Mouse (Mus musculus) liver, embryonic 12.5 days (tissue): ENCODE data around the gene Gm3776. TPM values are rescaled to one million over a fixed set of nuclear protein-coding genes. Genes with fewer than 3 reads are reported as not detected.
"Not testable (repeated sequence)": the region's sequence is repeated elsewhere in the genome, so short reads cannot be mapped to it uniquely, and the experiment has no call there.

Experiments
- ATAC-seq: fragments of 200-750 bp; cut with Nextera tagmentation; 2 replicates; pipeline ENCODE4 v1.8.0; 2017; ENCODE audit warnings: moderate number of reproducible peaks, mild to moderate bottlenecking, moderate library complexity
- H3K27ac ChIP-seq: fragments of 300-500 bp; sonication (generic); 2 replicates; pipeline ENCODE4 v1.5.1; 2016; ENCODE audit warnings: mild to moderate bottlenecking
- H3K27me3 ChIP-seq: fragments of 300-500 bp; sonication (generic); replicated peaks from 2 replicates; pipeline ENCODE4 v1.6.1; 2016; ENCODE audit warnings: mild to moderate bottlenecking, moderate library complexity
- H3K36me3 ChIP-seq: fragments of 300-500 bp; sonication (generic); 2 replicates; pipeline ENCODE4 v1.6.1; 2016; ENCODE audit warnings: mild to moderate bottlenecking, moderate library complexity
- H3K4me1 ChIP-seq: fragments of 300-500 bp; sonication (generic); 2 replicates; pipeline ENCODE4 v1.6.1; 2016
- H3K4me2 ChIP-seq: fragments of 300-500 bp; sonication (generic); 2 replicates; pipeline ENCODE4 v1.6.1; 2016; ENCODE audit warnings: mild to moderate bottlenecking, moderate library complexity
- H3K4me3 ChIP-seq: fragments of 300-500 bp; sonication (generic); 2 replicates; pipeline ENCODE4 v1.5.1; 2016; ENCODE audit warnings: mild to moderate bottlenecking, moderate library complexity
- H3K9ac ChIP-seq: fragments of 300-500 bp; sonication (generic); 2 replicates; pipeline ENCODE4 v1.6.1; 2016; ENCODE audit warnings: mild to moderate bottlenecking, moderate library complexity
- H3K9me3 ChIP-seq: fragments of 300-500 bp; sonication (generic); replicated peaks from 2 replicates; pipeline ENCODE4 v1.6.1; 2016; ENCODE audit warnings: mild to moderate bottlenecking, moderate library complexity
- WGBS: fragments of 180-500 bp; shearing (Covaris S2); methylation state at CpG from one replicate; pipeline ENCODE4 v1.1.7; 2016; ENCODE audit not compliant: insufficient replicate concordance; 5-methylcytosine and 5-hydroxymethylcytosine counted together
- polyA plus RNA-seq: library from polyadenylated mRNA; unstranded; fragments of >200 nt; fragmentation: Nextera tagmentation; extraction: Ambion mirVana; gene quantifications from 2 replicates; pipeline ENCODE4 v1.2.1, GENCODE M21; 2016

Gm3776 gene
- polyA plus RNA-seq: not detected in 2 replicates

DNA sequence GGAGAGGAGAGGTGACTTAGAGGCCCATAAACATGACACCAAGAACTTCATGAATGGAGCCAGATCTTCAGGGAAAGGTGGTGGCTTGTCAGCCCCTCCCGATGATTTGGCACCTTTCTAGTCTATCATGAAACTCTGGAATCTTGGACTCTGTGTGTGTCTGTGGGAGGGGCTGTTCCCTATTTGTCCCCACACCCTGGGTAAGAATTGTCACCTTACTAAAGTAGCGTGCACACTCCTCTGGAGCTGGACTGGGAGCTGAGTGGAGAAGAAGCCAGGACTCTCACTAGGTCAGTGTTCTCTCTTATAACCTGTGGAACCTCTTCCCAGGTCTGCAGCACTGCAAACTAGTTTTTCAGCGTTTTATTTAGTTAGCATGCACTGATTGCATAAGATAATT, at the start of gene Gm3776:
TSS of gene Gm3776 (plus strand) at position 216 of the 400 bp plus-strand sequence.
- ATAC-seq, H3K4me1 ChIP-seq, H3K4me2 ChIP-seq, H3K27ac ChIP-seq, H3K9me3 ChIP-seq, H3K36me3 ChIP-seq, H3K4me3 ChIP-seq, H3K27me3 ChIP-seq, H3K9ac ChIP-seq: not testable (repeated sequence)
- 43% methylated on average over 2 of the region's 3 CpGs for WGBS

DNA sequence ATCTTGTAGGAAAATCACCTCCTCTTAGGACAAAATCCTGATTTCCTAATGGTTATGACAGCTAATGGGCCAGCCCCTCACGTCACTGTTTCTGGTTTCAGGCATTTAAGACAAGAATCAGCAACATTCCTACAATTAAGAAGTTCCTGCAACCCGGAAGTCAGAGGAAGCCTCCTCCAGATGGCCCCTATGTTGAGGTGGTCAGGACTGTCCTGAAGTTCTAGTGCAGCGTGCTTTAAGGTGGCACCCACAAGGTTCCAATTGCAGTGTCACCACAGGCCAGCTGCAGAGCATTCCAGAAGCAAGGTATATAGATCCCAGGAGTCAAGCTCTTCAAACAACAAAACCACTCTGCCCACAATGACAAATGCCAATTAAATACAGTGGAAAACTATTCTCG, 48.0 kb upstream of the Gm3776 start:
- Histone ChIP-seq H3K4me3 (no peak overlapping the region), H3K27ac (no peak overlapping the region), H3K9me3 (no peaks in the 10 kb centered on the region), H3K4me2 (no peak overlapping the region), H3K36me3 (peaks cover 3% of the 10 kb centered on the region; the same call in 1 of the 2 replicates), H3K27me3 (no peaks in the 10 kb centered on the region), H3K9ac (no peak overlapping the region), H3K4me1 (peaks cover 10% of the 10 kb centered on the region; the same call in 1 of the 2 replicates)
- no peak for ATAC-seq
- WGBS: 43% methylated on average over 4 of the region's 4 CpGs

DNA sequence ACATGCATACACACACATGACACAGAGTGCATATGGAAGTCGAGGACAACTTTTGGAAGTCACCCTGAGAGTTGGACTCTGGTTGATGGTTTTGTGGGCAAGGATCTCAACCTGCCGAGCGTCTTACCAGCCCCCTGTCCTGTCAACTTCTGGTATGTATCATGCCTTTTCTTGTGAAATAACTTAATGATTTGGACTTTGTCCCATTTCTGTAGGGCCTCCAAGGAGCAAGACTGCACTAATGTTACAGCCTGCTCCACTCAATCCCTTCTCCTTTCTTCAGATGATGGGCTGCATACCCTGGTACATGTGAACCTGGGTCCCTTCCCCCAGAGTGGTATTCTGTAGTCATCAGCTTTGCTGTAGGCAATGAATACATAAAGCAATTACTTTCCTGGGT, 46.9 kb upstream of the Gm3776 start:
- H3K9ac ChIP-seq: no peak overlapping the region
- 70% methylated on average over 3 of the region's 3 CpGs for WGBS
- no peaks in the 10 kb centered on the region for H3K27me3 ChIP-seq
- H3K4me3 ChIP-seq: no peak overlapping the region
- H3K27ac ChIP-seq: no peak overlapping the region
- H3K4me2 ChIP-seq: no peak overlapping the region
- no peaks in the 10 kb centered on the region for H3K9me3 ChIP-seq
- peaks cover 10% of the 10 kb centered on the region; the same call in 1 of the 2 replicates for H3K4me1 ChIP-seq
- H3K36me3 ChIP-seq: peaks cover 3% of the 10 kb centered on the region; the same call in 1 of the 2 replicates
- ATAC-seq: no peak

DNA sequence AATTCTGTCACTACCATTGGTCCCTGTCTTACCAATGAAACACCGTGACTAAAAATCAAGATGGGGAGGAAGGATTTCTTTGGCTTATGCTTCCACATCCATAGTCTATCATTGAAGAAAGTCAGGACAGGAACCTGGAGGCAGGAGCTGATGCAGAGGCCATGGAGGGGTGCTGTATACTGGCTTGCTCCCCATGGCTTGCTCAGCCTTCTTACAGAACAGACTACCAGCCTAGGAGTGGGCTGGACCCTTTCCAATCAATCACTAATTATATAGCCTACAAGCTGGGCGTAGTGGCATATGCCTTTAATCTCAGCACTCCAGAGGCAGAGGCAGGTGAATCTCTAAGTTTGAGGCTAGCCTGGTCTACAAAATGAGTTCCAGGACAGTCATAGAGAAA, 46.1 kb upstream of the Gm3776 start:
- H3K4me1 ChIP-seq: peaks cover 10% of the 10 kb centered on the region; the same call in 1 of the 2 replicates
- H3K4me2 ChIP-seq: no peak overlapping the region
- no peak overlapping the region for H3K27ac ChIP-seq
- H3K4me3 ChIP-seq: no peak overlapping the region
- no peaks in the 10 kb centered on the region for H3K9me3 ChIP-seq
- 81% methylated on average over 2 of the region's 2 CpGs for WGBS
- no peaks in the 10 kb centered on the region for H3K27me3 ChIP-seq
- H3K9ac ChIP-seq: no peak overlapping the region
- H3K36me3 ChIP-seq: no peaks in the 10 kb centered on the region
- ATAC-seq: no peak

DNA sequence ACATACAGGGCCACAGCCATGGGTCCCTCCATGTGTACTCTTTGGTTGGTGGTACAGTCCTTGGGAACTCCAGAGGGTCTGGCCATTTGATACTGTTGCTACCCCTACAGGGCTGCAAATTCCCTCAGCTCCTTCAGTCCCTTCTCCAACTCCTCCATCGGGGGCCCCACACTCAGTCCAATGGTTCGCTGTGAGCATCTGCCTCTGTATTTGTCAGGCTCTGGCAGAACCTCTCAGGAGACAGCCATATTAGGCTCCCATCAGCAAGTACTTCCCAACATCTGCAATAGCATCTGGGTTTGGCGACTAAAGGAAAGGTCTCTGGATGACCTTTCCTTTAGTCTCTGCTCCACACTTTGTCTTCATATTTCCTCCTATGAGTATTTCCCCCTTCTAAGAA, 45.4 kb upstream of the Gm3776 start:
- no peak for ATAC-seq
- Histone ChIP-seq H3K4me2 (no peak overlapping the region), H3K4me3 (no peak overlapping the region), H3K9me3 (no peaks in the 10 kb centered on the region), H3K4me1 (peaks cover 10% of the 10 kb centered on the region; the same call in 1 of the 2 replicates), H3K27ac (no peak overlapping the region), H3K9ac (no peak overlapping the region), H3K27me3 (no peaks in the 10 kb centered on the region), H3K36me3 (no peaks in the 10 kb centered on the region)
- 66% methylated on average over 3 of the region's 3 CpGs for WGBS

DNA sequence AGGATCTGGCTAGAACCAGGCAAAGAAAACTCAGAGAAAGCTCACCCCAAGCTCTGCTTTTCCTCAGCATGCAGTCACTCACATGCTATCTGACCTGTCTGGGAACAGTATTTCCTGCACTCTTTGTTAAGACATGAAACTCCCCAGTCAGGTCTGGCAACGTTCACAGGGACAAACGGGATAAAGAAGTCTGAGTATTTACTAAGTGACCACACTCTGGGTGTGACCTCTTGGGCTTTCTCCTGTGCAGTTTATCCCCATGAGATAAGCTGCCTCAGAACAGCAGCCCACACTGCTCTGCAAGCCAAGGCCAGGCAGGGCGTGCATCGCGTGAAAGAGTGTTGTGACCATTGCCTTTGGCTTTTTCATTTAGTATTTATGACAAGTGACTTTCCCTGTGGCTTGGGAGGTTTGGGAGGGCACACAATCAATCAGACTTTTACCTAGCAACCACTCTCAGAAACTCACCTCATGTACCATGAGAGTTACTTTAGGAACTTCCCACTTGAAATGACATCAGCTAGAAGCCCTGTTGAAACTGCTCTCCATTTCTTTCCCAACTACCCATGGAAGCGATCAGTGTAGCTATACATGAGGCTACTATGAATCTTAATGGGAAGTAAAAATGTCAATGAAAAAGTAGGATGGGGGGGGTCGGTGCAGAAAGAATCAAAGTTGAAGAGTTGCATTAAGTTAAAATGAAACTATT, 44.4 kb upstream of the Gm3776 start:
- Histone ChIP-seq H3K4me2 (no peak overlapping the region), H3K4me1 (peaks cover 14% of the 10 kb centered on the region; the same call in 1 of the 2 replicates), H3K27ac (no peak overlapping the region), H3K36me3 (no peaks in the 10 kb centered on the region), H3K9me3 (no peaks in the 10 kb centered on the region), H3K27me3 (no peaks in the 10 kb centered on the region), H3K4me3 (no peak overlapping the region), H3K9ac (no peak overlapping the region)
- WGBS: 40% methylated on average over 7 of the region's 7 CpGs
- no peak for ATAC-seq

DNA sequence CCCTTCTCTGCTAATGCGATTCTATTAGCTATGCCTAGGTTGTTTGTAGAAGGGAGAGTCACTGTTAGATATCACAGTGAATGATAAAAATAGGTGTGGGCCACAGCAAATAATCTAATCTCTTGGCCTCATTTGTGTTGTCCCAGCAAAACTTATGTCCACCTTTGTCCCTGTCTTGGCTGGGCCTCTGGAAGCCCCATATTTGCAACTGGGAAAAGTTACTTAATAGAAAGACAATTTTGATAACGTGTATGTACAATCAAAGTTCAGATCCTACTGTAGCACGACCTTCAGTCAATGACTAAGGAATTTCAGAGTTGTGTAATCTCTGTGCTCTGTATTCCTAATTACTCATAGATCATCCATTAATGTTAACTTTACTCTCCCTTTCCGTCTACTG, 39.9 kb upstream of the Gm3776 start:
- Histone ChIP-seq H3K36me3 (no peaks in the 10 kb centered on the region), H3K4me2 (no peak overlapping the region), H3K27me3 (no peaks in the 10 kb centered on the region), H3K27ac (no peak overlapping the region), H3K4me1 (peaks cover 12% of the 10 kb centered on the region; the same call in 1 of the 2 replicates), H3K9me3 (no peaks in the 10 kb centered on the region), H3K4me3 (no peak overlapping the region), H3K9ac (no peak overlapping the region)
- ATAC-seq: no peak
- WGBS: 50% methylated on average over 4 of the region's 4 CpGs

DNA sequence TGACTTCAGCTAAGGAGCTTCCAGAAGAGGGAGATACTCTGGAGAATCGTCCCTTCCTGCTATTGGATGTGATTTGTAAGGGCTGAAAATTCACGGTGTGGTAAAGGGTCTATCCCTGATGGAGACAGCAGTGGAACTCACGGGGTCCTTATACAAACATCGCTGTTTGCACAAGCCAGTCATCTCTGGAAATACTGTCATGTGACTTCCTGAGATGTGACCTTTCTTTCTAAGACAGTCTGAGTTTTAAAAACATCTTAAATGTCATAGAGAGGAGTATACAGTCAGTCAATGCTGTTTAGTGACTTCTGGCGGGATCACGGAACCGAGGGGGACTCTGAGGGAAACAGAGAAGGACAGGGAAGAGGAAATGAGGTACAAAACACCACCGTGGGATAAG, 34.3 kb upstream of the Gm3776 start:
- Histone ChIP-seq H3K4me1 (no peaks in the 10 kb centered on the region), H3K36me3 (no peaks in the 10 kb centered on the region), H3K9me3 (no peaks in the 10 kb centered on the region), H3K27me3 (no peaks in the 10 kb centered on the region), H3K4me2 (no peak overlapping the region), H3K9ac (no peak overlapping the region), H3K4me3 (no peak overlapping the region), H3K27ac (no peak overlapping the region)
- 46% methylated on average over 8 of the region's 8 CpGs for WGBS
- ATAC-seq: no peak

DNA sequence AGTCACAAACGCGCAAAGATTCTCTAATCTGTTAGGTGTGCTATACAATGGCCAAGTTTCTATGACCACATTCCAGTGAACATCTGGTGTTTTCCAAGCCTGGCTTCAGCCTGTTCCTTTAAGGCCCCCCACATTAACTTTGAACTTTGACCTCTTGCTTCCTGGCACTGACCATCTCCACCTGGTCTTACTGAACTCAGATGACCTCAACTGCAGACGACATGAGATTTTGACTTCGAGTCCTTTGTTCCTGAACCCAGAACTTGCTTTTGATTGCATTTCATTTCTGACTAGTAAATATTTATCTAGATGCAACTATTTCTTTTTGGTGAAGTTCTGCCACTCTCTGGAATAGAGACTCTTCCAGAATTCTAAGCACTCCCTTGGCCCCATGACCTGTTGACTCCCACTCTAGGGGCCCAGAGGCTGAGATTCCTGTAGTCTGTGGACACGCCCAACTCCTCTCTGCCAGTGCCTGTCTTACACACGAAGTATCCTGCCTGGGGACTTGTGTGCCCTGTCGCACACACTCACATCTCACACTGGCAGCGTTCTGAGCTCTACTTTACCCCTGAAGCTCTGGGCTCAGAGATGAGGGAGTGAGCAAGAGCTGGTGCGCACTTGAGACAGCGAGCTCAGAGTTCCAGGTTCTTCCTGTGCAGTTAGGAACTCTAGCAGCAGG, 33.6 kb upstream of the Gm3776 start:
- no peaks in the 10 kb centered on the region for H3K9me3 ChIP-seq
- no peak overlapping the region for H3K4me2 ChIP-seq
- no peaks in the 10 kb centered on the region for H3K4me1 ChIP-seq
- H3K4me3 ChIP-seq: no peak overlapping the region
- ATAC-seq: no peak
- H3K36me3 ChIP-seq: no peaks in the 10 kb centered on the region
- WGBS: 65% methylated on average over 10 of the region's 10 CpGs
- no peak overlapping the region for H3K9ac ChIP-seq
- no peak overlapping the region for H3K27ac ChIP-seq
- no peaks in the 10 kb centered on the region for H3K27me3 ChIP-seq

DNA sequence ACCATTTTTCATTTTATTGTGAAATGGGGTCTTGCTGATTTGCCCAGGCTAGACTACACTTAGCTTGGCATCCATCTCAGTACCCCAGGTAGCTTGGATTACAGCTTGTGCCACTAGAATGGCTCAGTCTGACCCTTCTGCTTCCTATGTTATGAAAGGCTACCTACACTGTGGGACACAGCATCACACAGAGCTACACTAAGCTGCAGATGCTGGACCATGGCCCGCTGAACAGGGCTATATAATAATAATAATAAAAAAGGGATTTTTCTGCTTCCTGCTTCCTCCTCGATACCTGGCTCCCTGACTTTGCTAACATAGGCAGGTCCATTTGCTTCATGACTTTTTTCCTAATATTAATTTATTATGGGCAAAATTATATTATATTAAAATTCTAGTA, 32.5 kb upstream of the Gm3776 start:
- Histone ChIP-seq H3K27ac (no peak overlapping the region), H3K9me3 (no peaks in the 10 kb centered on the region), H3K4me2 (no peak overlapping the region), H3K9ac (no peak overlapping the region), H3K4me3 (no peak overlapping the region), H3K27me3 (no peaks in the 10 kb centered on the region), H3K4me1 (no peaks in the 10 kb centered on the region), H3K36me3 (no peaks in the 10 kb centered on the region)
- ATAC-seq: no peak
- WGBS: 75% methylated on average over 2 of the region's 2 CpGs

DNA sequence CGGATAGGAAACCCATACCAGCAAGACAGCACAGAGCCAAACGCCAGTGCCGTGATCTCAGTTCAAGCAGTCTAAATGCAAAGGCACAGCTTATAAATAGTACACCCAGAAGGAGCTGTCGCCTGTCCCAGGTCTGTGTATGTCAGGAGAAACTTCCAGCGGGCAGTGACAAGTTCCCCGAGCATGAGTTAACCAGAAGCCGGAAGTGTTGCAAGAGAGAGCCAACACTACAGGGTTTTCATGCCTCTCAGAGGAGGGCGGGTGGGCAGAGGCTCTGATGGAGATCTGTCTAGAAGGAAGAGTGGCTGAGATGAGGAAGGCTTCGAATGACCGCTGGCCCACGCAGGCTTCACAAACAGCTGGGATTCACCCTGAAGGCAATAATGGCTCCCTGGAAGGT, 31.6 kb upstream of the Gm3776 start:
- ATAC-seq: no peak

DNA sequence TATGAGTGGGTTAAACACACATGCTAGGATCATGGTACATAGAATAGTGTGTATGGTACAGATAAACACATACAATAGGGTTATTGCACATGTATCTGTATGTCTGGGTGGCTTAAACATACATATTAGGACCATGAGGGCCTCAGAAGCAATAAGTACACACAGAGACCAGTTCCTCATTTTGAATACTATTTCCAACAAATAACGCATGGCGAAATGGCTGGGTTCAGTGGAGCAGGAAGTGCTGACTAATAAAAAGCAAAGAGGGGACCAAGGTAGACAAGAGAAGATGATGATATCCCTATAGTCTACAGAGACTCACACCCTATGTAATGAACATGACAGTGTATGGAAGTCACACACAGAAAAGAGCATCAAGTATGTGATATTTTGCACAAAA, 28.8 kb upstream of the Gm3776 start:
- Histone ChIP-seq H3K9me3 (no peaks in the 10 kb centered on the region), H3K27ac (no peak overlapping the region), H3K36me3 (no peaks in the 10 kb centered on the region), H3K4me3 (no peak overlapping the region), H3K4me2 (no peak overlapping the region), H3K9ac (no peak overlapping the region), H3K4me1 (no peaks in the 10 kb centered on the region), H3K27me3 (no peaks in the 10 kb centered on the region)
- 55% methylated on average over 2 of the region's 2 CpGs for WGBS
- ATAC-seq: no peak

More for the DNA sequence above, 31.6 kb upstream of the Gm3776 start:
- Histone ChIP-seq H3K27me3 (no peaks in the 10 kb centered on the region), H3K9ac (no peak overlapping the region), H3K9me3 (no peaks in the 10 kb centered on the region), H3K4me1 (no peaks in the 10 kb centered on the region), H3K36me3 (no peaks in the 10 kb centered on the region), H3K4me3 (no peak overlapping the region), H3K4me2 (no peak overlapping the region), H3K27ac (no peak overlapping the region)
- WGBS: 52% methylated on average over 11 of the region's 11 CpGs
